Comparison of ENCODE assay signal across 13 mouse cellular contexts in the genomic region with DNA sequence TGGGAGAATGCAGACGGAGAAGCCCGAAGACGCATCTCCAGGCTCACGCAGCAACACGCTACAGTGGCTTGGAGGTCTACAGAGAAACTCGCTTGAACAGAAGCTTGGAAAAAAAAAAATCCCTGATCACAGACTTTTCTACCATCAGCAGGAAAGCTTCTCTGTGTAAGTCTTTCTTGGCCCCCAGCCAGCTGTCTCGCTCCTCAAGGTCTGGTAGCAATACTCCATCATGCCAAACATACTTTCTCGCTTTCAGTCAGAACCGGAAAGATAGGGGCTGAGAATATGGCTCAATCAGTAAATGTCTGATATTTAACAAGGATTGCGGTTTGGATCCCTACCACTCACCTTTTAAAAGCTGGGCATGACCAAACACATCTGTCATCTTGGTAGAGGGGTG.
DNase-seq lines count a peak whose midpoint lies in the region; ATAC-seq and TF ChIP-seq lines count a peak whose summit lies in the region.
"Had no signal": no experiment of that assay in that cellular context is flagged by ENCODE, and none has a peak within 500 bp of the region (broad histone marks: within the 10 kb centered on the region; RNA-seq: fewer than 3 reads in every experiment).

No protein-coding gene starts in this region.

- peak; percentile 45 for DNase-seq in kidney, postnatal 10 days
- peak; percentile 16 for DNase-seq in midbrain, postnatal 0 days (ENCODE audit: low spot score)
- no peak for DNase-seq in midbrain, embryonic 10.5 days (ENCODE audit: low spot score)
- peak; percentile 4 to 11 for DNase-seq in frontal cortex, postnatal 14 days (ENCODE audit: low spot score in 2 of 2)
- peak; percentile 60 for DNase-seq in testis, postnatal 10 days (ENCODE audit: low spot score)
- no peak for DNase-seq in natural killer cell, adult 2 months (ENCODE audit: low spot score in 2 of 2)

- no peak overlapping the region for H3K4me3 ChIP-seq in kidney, embryonic 15.5 days (replicated peaks)
- H3K4me3 ChIP-seq in midbrain, postnatal 0 days (ENCODE audit: low read depth, low read length) = no peak overlapping the region
- no peak overlapping the region for H3K4me3 ChIP-seq in midbrain, embryonic 10.5 days
- H3K4me3 ChIP-seq: forebrain, embryonic 13.5 days; heart, embryonic 15.5 days; limb, embryonic 12.5 days; megakaryocyte, embryonic 14.5 days had no signal

- no peak overlapping the region for H3K9ac ChIP-seq in kidney, embryonic 15.5 days
- H3K9ac ChIP-seq in midbrain, postnatal 0 days (replicated peaks; ENCODE audit: low read length, poor library complexity, severe bottlenecking) = no peak overlapping the region
- H3K9ac ChIP-seq: forebrain, embryonic 13.5 days; heart, embryonic 15.5 days; limb, embryonic 12.5 days had no signal

- no peaks in the 10 kb centered on the region for H3K36me3 ChIP-seq in kidney, embryonic 15.5 days
- H3K36me3 ChIP-seq in midbrain, postnatal 0 days (ENCODE audit: insufficient read depth, low read length) = no peaks in the 10 kb centered on the region
- no peaks in the 10 kb centered on the region for H3K36me3 ChIP-seq in midbrain, embryonic 10.5 days
- H3K36me3 ChIP-seq: heart, embryonic 15.5 days; limb, embryonic 12.5 days had no signal

- H3K4me2 ChIP-seq in kidney, embryonic 15.5 days = no peak overlapping the region
- H3K4me2 ChIP-seq in midbrain, postnatal 0 days (ENCODE audit: low read depth, low read length, poor library complexity, severe bottlenecking) = no peak overlapping the region
- H3K4me2 ChIP-seq: forebrain, embryonic 13.5 days; heart, embryonic 15.5 days; limb, embryonic 12.5 days had no signal

- no peaks in the 10 kb centered on the region for H3K4me1 ChIP-seq in kidney, embryonic 15.5 days
- H3K4me1 ChIP-seq in midbrain, postnatal 0 days (ENCODE audit: insufficient read depth, low read length) = no peaks in the 10 kb centered on the region
- H3K4me1 ChIP-seq in midbrain, embryonic 10.5 days = no peaks in the 10 kb centered on the region
- H3K4me1 ChIP-seq: forebrain, embryonic 13.5 days; megakaryocyte, embryonic 14.5 days had no signal

- no peaks in the 10 kb centered on the region for H3K27me3 ChIP-seq in kidney, embryonic 15.5 days
- H3K27me3 ChIP-seq in midbrain, postnatal 0 days (ENCODE audit: insufficient read depth, low read length) = no peaks in the 10 kb centered on the region
- no peaks in the 10 kb centered on the region for H3K27me3 ChIP-seq in midbrain, embryonic 10.5 days (ENCODE audit: low read depth, poor library complexity, severe bottlenecking)
- H3K27me3 ChIP-seq: CH12.LX; forebrain, embryonic 13.5 days; heart, embryonic 15.5 days; limb, embryonic 12.5 days; megakaryocyte, embryonic 14.5 days had no signal

- no peak for ATAC-seq in kidney, embryonic 15.5 days (replicated peaks; ENCODE audit: low FRiP score)
- ATAC-seq in midbrain, postnatal 0 days (ENCODE audit: low FRiP score) = no peak
- ATAC-seq in erythroblast, adult 5-6 weeks (replicated peaks; ENCODE audit: low FRiP score, poor library complexity, severe bottlenecking) = no peak
- ATAC-seq: forebrain, embryonic 13.5 days had no signal

- no peak overlapping the region for H3K27ac ChIP-seq in kidney, embryonic 15.5 days
- H3K27ac ChIP-seq in midbrain, postnatal 0 days (ENCODE audit: low read depth, low read length) = no peak overlapping the region
- H3K27ac ChIP-seq in midbrain, embryonic 10.5 days (replicated peaks) = no peak overlapping the region
- H3K27ac ChIP-seq: forebrain, embryonic 13.5 days; heart, embryonic 15.5 days; limb, embryonic 12.5 days had no signal

- no peak for TF ChIP-seq CTCF in midbrain, postnatal 0 days (IDR thresholded peaks at IDR 0.05)

- 86% methylated on average over 10 of the region's 10 CpGs for WGBS in kidney, embryonic 15.5 days
- 88% methylated on average over 10 of the region's 10 CpGs for WGBS in midbrain, postnatal 0 days
- 91% methylated on average over 10 of the region's 10 CpGs for WGBS in midbrain, embryonic 10.5 days

- no peaks in the 10 kb centered on the region for H3K9me3 ChIP-seq in kidney, embryonic 15.5 days (replicated peaks)
- H3K9me3 ChIP-seq in midbrain, postnatal 0 days (ENCODE audit: low read length) = no peaks in the 10 kb centered on the region
- H3K9me3 ChIP-seq in midbrain, embryonic 10.5 days (replicated peaks) = 0 out of 2 replicates have a peak, but pooled peaks cover 3% of the 10 kb centered on the region
- H3K9me3 ChIP-seq: forebrain, embryonic 13.5 days; heart, embryonic 15.5 days; limb, embryonic 12.5 days had no signal

Comparison
In these comparisons a context has a peak if more than half of its experiments do, and no peak if none do; other contexts are left out.
1. DNase-seq: peak in kidney, postnatal 10 days (single experiment), midbrain, postnatal 0 days (single experiment), frontal cortex, postnatal 14 days (2 of 2) and testis, postnatal 10 days (single experiment); none in midbrain, embryonic 10.5 days (single experiment) and natural killer cell, adult 2 months (0 of 2).